Mouse (Mus musculus) heart, postnatal 0 days (tissue): ENCODE measurements around the gene Fgfr2. TPM values are rescaled to one million over a fixed set of nuclear protein-coding genes. Genes with fewer than 3 reads are reported as not detected.

Experiments used
- ATAC-seq: fragments of 200-750 bp; cut with Nextera tagmentation; 2 replicates; pipeline ENCODE4 v1.8.0; 2017; ENCODE audit warnings: low read depth, moderate number of reproducible peaks, moderate library complexity; ENCODE audit not compliant: insufficient read depth
- DNase-seq: peaks from one replicate; pipeline ENCODE4 v3.0.0-alpha.2; 2016; ENCODE audit warnings: low spot score
- H3K27ac ChIP-seq: fragments of 300-500 bp; sonication (generic); 2 replicates; pipeline ENCODE4 v1.5.1; 2014; ENCODE audit warnings: low read depth, mild to moderate bottlenecking
- H3K27me3 ChIP-seq: fragments of 300-500 bp; sonication (generic); 2 replicates; pipeline ENCODE4 v1.6.1; 2014; ENCODE audit warnings: low read length, mixed read lengths; ENCODE audit not compliant: control insufficient read depth, insufficient read depth
- H3K36me3 ChIP-seq: fragments of 300-500 bp; sonication (generic); replicated peaks from 2 replicates; pipeline ENCODE4 v1.6.1; 2014; ENCODE audit warnings: low read length, mixed read lengths; ENCODE audit not compliant: control insufficient read depth, insufficient read depth
- H3K4me1 ChIP-seq: fragments of 300-500 bp; sonication (generic); 2 replicates; pipeline ENCODE4 v1.6.1; 2014; ENCODE audit warnings: antibody characterized with exemption; ENCODE audit not compliant: control insufficient read depth, insufficient read depth
- H3K4me2 ChIP-seq: fragments of 300-500 bp; sonication (generic); 2 replicates; pipeline ENCODE4 v1.6.1; 2014; ENCODE audit warnings: low read depth, mild to moderate bottlenecking, low read length, moderate library complexity
- H3K4me3 ChIP-seq: fragments of 300-500 bp; sonication (generic); 2 replicates; pipeline ENCODE4 v1.5.1; 2014; ENCODE audit warnings: low read depth, low read length
- H3K9ac ChIP-seq: fragments of 300-500 bp; sonication (generic); replicated peaks from 2 replicates; pipeline ENCODE4 v1.6.1; 2014; ENCODE audit warnings: low read depth, low read length, mixed read lengths
- H3K9me3 ChIP-seq: fragments of 300-500 bp; sonication (generic); replicated peaks from 2 replicates; pipeline ENCODE4 v1.6.1; 2016; ENCODE audit warnings: low read length; ENCODE audit not compliant: control insufficient read depth
- CTCF ChIP-seq: IDR thresholded peaks from 2 replicates; pipeline ENCODE4 v1.5.1; 2016; ENCODE audit warnings: antibody characterized with exemption, control low read depth, low read depth
- EP300 ChIP-seq: IDR thresholded peaks from 2 replicates; pipeline ENCODE4 v1.6.1; 2016; ENCODE audit warnings: antibody characterized with exemption, low read depth
- WGBS: fragments of 180-500 bp; shearing (Covaris S2); extraction: QIAGEN DNeasy Blood & Tissue Kit; methylation state at CpG from one replicate; pipeline ENCODE4 v1.1.7; 2014; 5-methylcytosine and 5-hydroxymethylcytosine counted together
- polyA plus RNA-seq: library from polyadenylated mRNA; unstranded; fragments of >200 nt; fragmentation: Nextera tagmentation; extraction: Ambion mirVana; gene quantifications from 2 replicates; pipeline ENCODE4 v1.2.1, GENCODE M21; 2015
- total RNA-seq: library from RNA; depleted of rRNA; stranded (reverse); fragments of >200 nt; gene quantifications from 2 replicates; pipeline ENCODE4 v1.2.3, GENCODE M21; 2014; ENCODE audit warnings: low replicate concordance

The Fgfr2 gene
- total and polyA plus RNA-seq, 2 experiments from 2014 or later = 3.8 to 11.5 TPM

GRCm38 (mm10) chr7:133044721-133045120 lies 78.4 kb downstream of the Fgfr2 start:
- Histone ChIP-seq H3K4me2 (no peak overlapping the region), H3K9me3 (no peaks in the 10 kb centered on the region), H3K27ac (no peak overlapping the region), H3K4me1 (peaks cover 37% of the 10 kb centered on the region), H3K36me3 (0 out of 2 replicates have a peak, but pooled peaks cover 4% of the 10 kb centered on the region), H3K27me3 (no peaks in the 10 kb centered on the region), H3K9ac (no peak overlapping the region), H3K4me3 (no peak overlapping the region)
- DNase-seq (no peak), ATAC-seq (no peak)
- WGBS = 43% methylated on average over 4 of the region's 4 CpGs
- TF ChIP-seq CTCF = no peak
- no peak for TF ChIP-seq EP300

GRCm38 (mm10) chr7:133041784-133042183 lies 81.4 kb downstream of the Fgfr2 start:
- Histone ChIP-seq H3K4me1 (peaks cover 48% of the 10 kb centered on the region), H3K4me2 (no peak overlapping the region), H3K4me3 (no peak overlapping the region), H3K27ac (peak overlapping the region; percentile 68), H3K36me3 (0 out of 2 replicates have a peak, but pooled peaks cover 4% of the 10 kb centered on the region), H3K9me3 (no peaks in the 10 kb centered on the region), H3K27me3 (no peaks in the 10 kb centered on the region), H3K9ac (no peak overlapping the region)
- TF ChIP-seq CTCF (no peak), EP300 (no peak)
- ATAC-seq = no peak
- DNase-seq = no peak
- WGBS = 68% methylated on average over 3 of the region's 3 CpGs

GRCm38 (mm10) chr7:133040688-133041345 lies 82.3 kb downstream of the Fgfr2 start:
- DNase-seq = no peak
- Histone ChIP-seq H3K36me3 (0 out of 2 replicates have a peak, but pooled peaks cover 4% of the 10 kb centered on the region), H3K27me3 (no peaks in the 10 kb centered on the region), H3K4me3 (no peak overlapping the region), H3K4me1 (peaks cover 57% of the 10 kb centered on the region), H3K9me3 (no peaks in the 10 kb centered on the region), H3K4me2 (no peak overlapping the region), H3K9ac (no peak overlapping the region), H3K27ac (peak overlapping the region; percentile 68)
- TF ChIP-seq CTCF (peak; percentile 30), EP300 (no peak)
- peak; percentile 33; the same call in 1 of the 2 replicates for ATAC-seq
- 36% methylated on average over 3 of the region's 3 CpGs for WGBS

- Histone ChIP-seq H3K27ac (peak overlapping the region; percentile 68), H3K4me1 (peaks cover 68% of the 10 kb centered on the region), H3K9ac (no peak overlapping the region), H3K4me2 (no peak overlapping the region), H3K9me3 (no peaks in the 10 kb centered on the region), H3K36me3 (0 out of 2 replicates have a peak, but pooled peaks cover 4% of the 10 kb centered on the region), H3K27me3 (no peaks in the 10 kb centered on the region), H3K4me3 (no peak overlapping the region)
- ATAC-seq = no peak
- WGBS = 49% methylated on average over 3 of the region's 3 CpGs
- TF ChIP-seq CTCF (no peak), EP300 (no peak)
- no peak for DNase-seq
Measured at GRCm38 (mm10) chr7:133039556-133040255, 83.4 kb downstream of the Fgfr2 start.

- Histone ChIP-seq H3K4me1 (peaks cover 79% of the 10 kb centered on the region), H3K27me3 (no peaks in the 10 kb centered on the region), H3K9ac (peak overlapping the region; percentile 34), H3K9me3 (no peaks in the 10 kb centered on the region), H3K36me3 (no peaks in the 10 kb centered on the region), H3K4me2 (no peak overlapping the region), H3K27ac (peak overlapping the region; percentile 71), H3K4me3 (no peak overlapping the region)
- DNase-seq (no peak), ATAC-seq (no peak)
- 36% methylated on average over 4 of the region's 4 CpGs for WGBS
- TF ChIP-seq EP300 = no peak
- no peak for TF ChIP-seq CTCF
Measured at GRCm38 (mm10) chr7:133037618-133038017, 85.5 kb downstream of the Fgfr2 start.
